Mouse (Mus musculus) liver, postnatal 0 days (tissue): ENCODE data around the gene Atp1a3.
A peak's percentile ranks its signal among the peaks of the same experiment; 100 is the strongest.

Experiments
- CTCF ChIP-seq: sonication (generic); IDR thresholded peaks from 2 replicates; pipeline ENCODE4 v1.5.1; 2016; ENCODE audit warnings: antibody characterized with exemption, low read depth
- EP300 ChIP-seq: IDR thresholded peaks from 2 replicates; pipeline ENCODE4 v1.6.1; 2016; ENCODE audit warnings: antibody characterized with exemption, low read depth, mild to moderate bottlenecking

DNA sequence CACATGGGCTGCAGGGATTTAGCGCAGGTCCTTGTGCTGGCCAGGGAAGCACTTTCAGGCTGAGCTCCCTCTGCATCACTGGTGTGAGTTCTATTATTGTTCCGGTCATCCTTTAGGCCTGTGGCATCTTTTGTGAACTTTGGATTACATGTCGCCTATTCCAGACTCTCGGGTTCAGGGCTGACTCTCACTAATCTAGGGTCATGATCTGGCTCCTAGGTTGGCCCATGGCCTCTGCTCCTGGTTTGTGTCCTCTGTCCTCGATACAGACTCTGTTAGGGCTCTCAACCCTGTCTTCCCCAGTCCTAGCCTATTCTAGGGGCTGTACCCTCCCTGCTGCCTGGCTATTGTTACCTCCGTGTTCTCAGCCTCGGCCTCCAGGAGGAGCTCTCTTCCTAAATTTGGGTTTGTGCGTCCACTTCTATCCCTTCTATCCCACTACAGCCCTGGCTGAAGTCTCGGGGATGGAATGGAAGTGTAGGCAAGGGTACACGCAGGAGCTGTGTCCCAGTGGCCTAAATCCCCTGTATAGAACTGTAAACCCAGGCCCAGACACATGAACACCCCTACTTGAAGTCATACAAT lies 20.2 kb upstream of the Atp1a3 start:
- TF ChIP-seq CTCF (peak; percentile 33), EP300 (no peak)
